27 mouse cellular contexts compared by ENCODE assay signal in genomic region chr8:18449015-18449414, GRCm38 (mm10).
DNase-seq lines count a peak whose midpoint lies in the region; ATAC-seq and TF ChIP-seq lines count a peak whose summit lies in the region.
"Had no signal": no experiment of that assay in that cellular context is flagged by ENCODE, and none has a peak within 500 bp of the region (broad histone marks: within the 10 kb centered on the region; RNA-seq: fewer than 3 reads in every experiment).

No protein-coding gene starts in this region.

- intact Hi-C loops in heart, postnatal 10 days (cut with DNase I) = no loop called here
- intact Hi-C loops in left cerebral cortex, postnatal 25 days (cut with DNase I) = no loop called here

- H3K4me1 ChIP-seq in embryonic fibroblast, embryonic 13.5 days (ENCODE audit: control insufficient read depth, insufficient read depth, low read length) = no peaks in the 10 kb centered on the region; the same call in 1 of the 2 replicates
- H3K4me1 ChIP-seq in forebrain, embryonic 15.5 days = no peaks in the 10 kb centered on the region
- H3K4me1 ChIP-seq: forebrain, embryonic 12.5 days; heart, embryonic 12.5 days; heart, embryonic 15.5 days had no signal

- H3K36me3 ChIP-seq in forebrain, embryonic 15.5 days = no peaks in the 10 kb centered on the region
- H3K36me3 ChIP-seq: forebrain, embryonic 12.5 days; heart, embryonic 12.5 days; heart, embryonic 15.5 days had no signal

- DNase-seq in 416B (ENCODE audit: low read depth) (peak; percentile 22), NIH3T3 (ENCODE audit: low read depth) (peak; percentile 12)
- no peak for DNase-seq in thymus, postnatal 25 days
- no peak for DNase-seq in heart, postnatal 10 days
- DNase-seq in left cerebral cortex, postnatal 25 days (ENCODE audit: low spot score in 2 of 2) = no peak
- DNase-seq: adrenal gland, adult 8-10 months; adrenal gland, postnatal 25 days; cerebellum, adult 18-20 months; cerebellum, adult 9-10 months; cerebellum, postnatal 14 days; forebrain, postnatal 0 days; gastrocnemius, adult 2 months; gastrocnemius, postnatal 14 days; heart, adult 18-20 months; heart, postnatal 14 days; heart, postnatal 4 days; kidney, adult 2 months had no signal

- no peak for ATAC-seq in forebrain, embryonic 15.5 days (replicated peaks)
- ATAC-seq: activated CD4-positive, CD25-positive, alpha-beta regulatory T cell, adult 4 months; forebrain, postnatal 0 days; hindbrain, postnatal 0 days; inflammation-experienced regulatory T-cells, adult 6 months; intestine, embryonic 16.5 days had no signal

- H3K27ac ChIP-seq in embryonic fibroblast, embryonic 13.5 days (ENCODE audit: insufficient read depth, low read length) = peak overlapping the region; percentile 90
- H3K27ac ChIP-seq in forebrain, embryonic 15.5 days (replicated peaks) = no peak overlapping the region
- H3K27ac ChIP-seq: forebrain, embryonic 12.5 days; gastrocnemius, adult 2 months; heart, embryonic 15.5 days; hindbrain, embryonic 14.5 days; hindbrain, postnatal 0 days had no signal

- H3K9me3 ChIP-seq in forebrain, embryonic 15.5 days = no peaks in the 10 kb centered on the region
- H3K9me3 ChIP-seq: forebrain, embryonic 12.5 days; heart, embryonic 12.5 days; heart, embryonic 15.5 days had no signal

- H3K9ac ChIP-seq in forebrain, embryonic 15.5 days (replicated peaks) = no peak overlapping the region
- H3K9ac ChIP-seq: forebrain, embryonic 12.5 days; forebrain, postnatal 0 days; heart, embryonic 12.5 days; heart, embryonic 15.5 days; hindbrain, embryonic 14.5 days had no signal

- H3K27me3 ChIP-seq in forebrain, embryonic 15.5 days = no peaks in the 10 kb centered on the region
- H3K27me3 ChIP-seq: forebrain, embryonic 12.5 days; heart, embryonic 12.5 days; heart, embryonic 15.5 days had no signal

- TF ChIP-seq POLR2A in embryonic fibroblast, embryonic 13.5 days (IDR thresholded peaks at IDR 0.05; ENCODE audit: low read depth, low read length) = no peak

- no peak overlapping the region for H3K4me2 ChIP-seq in forebrain, embryonic 15.5 days (replicated peaks)
- H3K4me2 ChIP-seq: forebrain, embryonic 12.5 days; heart, embryonic 12.5 days; heart, embryonic 15.5 days; hindbrain, embryonic 14.5 days had no signal

- no peak overlapping the region for H3K4me3 ChIP-seq in embryonic fibroblast, embryonic 13.5 days (ENCODE audit: insufficient read depth, low read length)
- H3K4me3 ChIP-seq in forebrain, embryonic 15.5 days = no peak overlapping the region
- H3K4me3 ChIP-seq: forebrain, embryonic 12.5 days; gastrocnemius, adult 2 months; heart, embryonic 12.5 days; heart, embryonic 15.5 days had no signal

- no peak for TF ChIP-seq CTCF in embryonic fibroblast, embryonic 13.5 days (IDR thresholded peaks at IDR 0.05; ENCODE audit: borderline replicate concordance, insufficient read depth, low read length)

- 73% methylated on average over 3 of the region's 3 CpGs for WGBS in forebrain, embryonic 15.5 days

Comparison
In these comparisons a context has a peak if more than half of its experiments do, and no peak if none do; other contexts are left out.
1. DNase-seq: peak in 416B (single experiment) and NIH3T3 (single experiment); none in thymus, postnatal 25 days (single experiment), heart, postnatal 10 days (0 of 2) and left cerebral cortex, postnatal 25 days (0 of 2).